Mouse (Mus musculus) left cerebral cortex, adult 11 months (tissue): ENCODE data around the gene Grip1.

Experiments used
- DNase-seq: peaks from one replicate; pipeline ENCODE4 v3.0.0; 2022; ENCODE audit warnings: low spot score

Gene Grip1

DNA sequence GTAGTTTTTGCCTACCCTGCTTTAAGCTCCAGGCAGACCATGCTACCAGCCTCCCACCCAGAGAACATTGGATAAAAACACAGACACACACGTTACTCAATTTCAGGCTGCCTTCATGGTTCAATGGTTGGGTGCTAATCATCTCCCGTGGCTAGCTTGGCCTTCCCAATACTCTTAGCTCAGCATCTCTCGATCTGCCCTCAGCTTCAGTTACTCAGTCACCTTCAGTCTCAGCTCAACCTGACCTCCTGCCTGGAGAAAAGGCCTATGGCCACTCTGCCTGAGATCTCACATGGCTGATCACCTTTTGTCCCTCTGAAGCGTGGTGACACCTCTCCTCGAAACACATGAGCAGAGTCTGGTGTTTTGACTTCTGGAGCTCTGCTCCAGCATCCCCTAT, 379.7 kb downstream of the Grip1 start:
- no peak for DNase-seq

DNA sequence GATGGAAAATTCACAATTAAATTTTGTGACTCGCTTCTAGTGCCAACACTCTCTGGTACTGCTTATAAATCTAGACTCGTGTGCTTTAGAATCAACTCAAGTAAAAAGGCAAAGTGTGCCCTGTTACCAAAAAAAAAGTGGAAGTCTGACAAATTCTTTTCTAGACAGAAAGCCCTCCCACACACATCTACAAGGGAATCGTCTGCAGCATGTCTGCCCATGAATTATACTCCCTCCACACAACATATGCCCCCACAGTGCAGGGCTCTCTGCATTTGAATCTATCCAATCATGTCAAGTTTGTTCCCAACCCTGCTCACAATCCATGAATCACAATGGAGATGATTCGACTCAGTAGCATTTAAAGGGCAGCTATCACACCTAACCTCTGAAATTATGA, 380.5 kb downstream of the Grip1 start:
- no peak for DNase-seq

DNA sequence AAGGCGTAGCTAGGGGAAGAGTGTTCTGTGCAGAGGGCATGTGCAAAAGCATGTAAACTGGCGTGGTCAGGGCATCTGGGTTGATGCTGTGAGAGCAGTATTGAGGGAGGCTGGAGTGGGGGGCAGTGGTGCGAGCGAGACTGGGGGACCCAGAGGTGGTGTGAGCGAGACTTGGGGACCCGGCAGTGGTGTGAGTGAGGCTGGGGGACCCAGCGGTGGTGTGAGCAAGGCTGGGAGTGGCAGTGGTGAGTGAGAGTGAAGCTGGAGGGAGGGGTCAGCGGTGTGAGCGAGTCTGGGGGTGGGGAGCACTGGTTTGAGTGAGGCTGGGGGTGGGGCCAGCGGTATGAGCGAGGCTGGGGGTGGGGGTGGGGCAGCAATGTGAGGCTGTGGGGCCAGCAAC, 386.0 kb downstream of the Grip1 start:
- DNase-seq: no peak

DNA sequence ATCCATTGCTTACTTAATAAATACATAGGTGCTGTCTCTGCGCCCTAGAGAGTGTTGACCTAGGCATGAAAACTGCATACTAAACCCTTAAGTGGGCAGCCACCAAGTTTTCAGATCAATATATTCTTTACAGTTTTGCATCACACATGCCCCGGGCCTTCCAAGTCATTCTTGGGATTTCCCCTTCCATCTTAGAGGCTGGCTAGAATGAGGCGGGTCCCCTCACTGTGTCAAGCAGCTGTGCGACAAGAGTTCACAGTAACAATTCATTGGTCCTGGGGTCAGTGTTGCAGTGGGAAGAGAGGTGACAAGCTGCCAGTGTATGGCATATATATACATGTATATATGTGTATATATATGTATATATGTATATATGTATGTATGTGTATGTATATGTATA, 388.4 kb downstream of the Grip1 start:
- no peak for DNase-seq

DNA sequence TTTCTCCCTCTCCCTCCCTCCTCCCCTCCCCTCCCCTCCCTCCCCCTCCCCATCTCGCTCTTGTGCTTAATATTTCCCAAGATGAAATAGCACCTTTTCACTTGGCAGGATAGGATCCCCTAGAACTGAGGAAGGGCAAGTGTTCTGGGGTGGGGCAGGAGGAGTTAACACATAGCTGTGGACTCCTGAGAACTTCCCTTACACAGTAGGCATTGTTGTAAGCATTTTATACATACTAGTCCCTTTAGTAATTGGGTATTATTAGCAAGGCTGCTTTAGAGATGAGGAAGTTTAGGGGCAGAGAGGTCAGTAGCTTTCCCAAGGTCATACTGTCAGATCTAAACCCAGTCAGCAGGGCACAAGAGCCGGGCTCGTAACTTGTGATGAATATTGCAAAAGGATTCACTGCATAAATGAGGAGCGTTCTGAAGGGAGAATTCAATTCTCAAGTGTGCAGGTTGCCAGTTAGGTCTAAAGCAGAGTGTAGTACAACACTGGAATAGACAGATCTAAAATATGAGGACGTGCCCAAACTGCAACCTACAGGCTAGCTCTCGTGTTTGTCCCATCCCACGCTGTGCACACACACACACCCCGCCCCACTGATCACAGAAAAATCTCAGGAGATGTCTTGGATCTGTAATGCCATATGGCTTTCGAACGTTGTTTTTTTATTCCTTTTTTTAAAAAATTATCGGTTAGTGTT, 392.2 kb downstream of the Grip1 start:
- DNase-seq: peak; percentile 7

DNA sequence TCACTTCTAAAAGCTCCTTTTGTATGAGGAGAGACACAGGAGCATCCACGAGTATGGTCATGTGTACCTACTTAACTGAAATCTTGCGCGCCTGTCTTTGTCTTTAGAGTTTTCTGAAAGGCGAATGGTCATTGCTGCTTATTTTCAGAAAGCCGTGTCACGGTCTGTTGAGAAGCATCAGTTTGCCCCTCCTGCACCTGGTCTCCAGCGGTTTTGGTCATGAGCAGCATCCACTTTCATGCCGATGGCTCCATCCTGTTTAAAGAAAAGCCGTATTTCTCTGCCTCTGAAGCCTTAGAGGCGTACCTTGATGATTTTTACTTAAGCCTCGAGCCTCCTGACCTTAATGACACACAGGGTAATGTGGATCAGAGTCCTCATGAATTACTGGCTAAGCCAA, 398.0 kb downstream of the Grip1 start:
- no peak for DNase-seq

DNA sequence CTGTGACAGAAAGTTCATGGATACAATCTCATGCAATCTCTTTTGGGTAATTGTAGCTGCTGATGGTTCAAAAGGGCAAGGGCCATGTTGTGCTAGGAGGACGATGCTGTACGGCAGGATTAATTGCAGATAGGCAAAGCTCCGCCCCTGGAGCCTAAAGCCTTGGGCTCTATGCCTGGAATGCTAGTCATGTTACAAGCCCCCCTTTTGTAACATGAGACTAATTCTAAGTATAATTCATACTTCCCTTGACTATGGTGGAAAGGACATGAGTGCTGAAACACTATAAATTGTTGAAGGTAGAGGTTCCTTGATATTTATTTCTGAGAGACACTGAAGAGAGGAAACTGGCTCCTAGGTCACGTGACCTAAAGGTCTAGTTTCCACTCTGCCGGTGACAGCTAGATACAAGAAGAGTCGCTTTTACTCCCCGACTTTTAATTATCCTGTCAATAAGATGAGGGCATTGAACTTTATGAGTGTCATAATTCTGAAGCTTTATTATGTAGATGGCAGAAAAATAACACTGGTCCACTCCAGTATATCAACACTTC, 399.0 kb downstream of the Grip1 start:
- no peak for DNase-seq

DNA sequence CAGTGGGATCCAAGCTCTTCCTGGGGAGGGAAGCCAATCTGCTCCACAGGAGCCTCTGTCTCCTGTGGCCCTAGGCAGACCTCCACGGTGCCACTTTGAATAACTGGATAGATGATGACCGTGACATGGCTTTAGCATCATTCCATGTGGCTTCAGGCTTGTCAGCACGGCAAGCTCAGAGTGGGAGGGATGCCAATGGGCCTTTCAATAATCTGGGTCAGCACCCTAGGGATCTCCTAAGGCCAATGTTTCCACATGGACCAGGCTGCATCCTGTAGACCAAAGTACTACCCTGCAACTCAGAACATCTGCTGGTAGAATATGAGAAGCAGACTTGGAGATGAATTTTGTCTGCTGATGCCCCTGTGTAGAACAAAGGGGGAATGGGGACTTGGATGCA, 414.1 kb downstream of the Grip1 start:
- DNase-seq: no peak

DNA sequence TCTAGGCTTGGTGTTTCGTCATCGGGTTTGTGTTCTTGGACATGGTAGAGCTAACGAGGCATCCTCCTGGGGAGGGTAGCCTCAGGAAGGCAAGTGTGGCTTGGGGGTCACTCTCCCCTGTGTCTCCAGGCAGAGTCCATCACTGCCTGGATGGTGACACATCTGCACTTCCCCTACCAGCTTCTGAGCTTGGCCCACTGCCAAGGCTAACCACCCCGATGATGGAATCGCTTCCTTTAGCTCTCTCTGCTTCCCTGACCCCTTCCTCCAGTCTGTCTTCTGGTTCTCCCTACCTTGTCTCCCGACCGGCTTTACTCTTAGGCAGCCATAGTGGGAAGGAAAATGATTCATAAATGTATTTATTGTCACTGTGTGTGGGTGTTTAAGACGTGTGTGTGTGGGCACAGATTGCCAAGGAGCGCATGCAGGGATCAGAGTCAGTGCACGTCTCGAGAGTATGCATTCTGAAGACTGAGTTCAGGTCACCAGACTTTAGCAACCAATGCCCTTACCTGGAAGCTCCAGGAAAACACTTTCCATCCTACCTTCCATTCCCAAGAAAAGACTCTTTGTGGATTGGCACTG, 415.5 kb downstream of the Grip1 start:
- DNase-seq: no peak

DNA sequence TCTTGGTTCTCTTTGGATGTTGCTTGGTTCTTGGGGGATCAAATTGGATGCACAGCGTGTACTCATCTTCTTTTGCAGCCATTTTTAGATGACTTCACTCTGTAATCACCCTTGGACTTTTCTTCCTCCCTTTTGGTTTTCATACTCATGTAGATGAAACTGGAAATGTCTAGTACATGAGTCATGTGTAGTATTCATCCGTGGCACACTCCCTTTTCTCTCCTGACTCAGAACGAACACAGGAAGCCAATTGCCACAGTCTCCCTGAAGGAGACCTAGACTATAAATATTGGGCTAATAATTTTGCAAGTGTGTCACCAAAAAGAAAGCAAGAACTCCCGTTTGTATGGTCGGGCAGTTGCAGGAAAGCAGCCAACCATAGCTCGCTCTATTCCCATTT, 423.1 kb downstream of the Grip1 start:
- DNase-seq: no peak

DNA sequence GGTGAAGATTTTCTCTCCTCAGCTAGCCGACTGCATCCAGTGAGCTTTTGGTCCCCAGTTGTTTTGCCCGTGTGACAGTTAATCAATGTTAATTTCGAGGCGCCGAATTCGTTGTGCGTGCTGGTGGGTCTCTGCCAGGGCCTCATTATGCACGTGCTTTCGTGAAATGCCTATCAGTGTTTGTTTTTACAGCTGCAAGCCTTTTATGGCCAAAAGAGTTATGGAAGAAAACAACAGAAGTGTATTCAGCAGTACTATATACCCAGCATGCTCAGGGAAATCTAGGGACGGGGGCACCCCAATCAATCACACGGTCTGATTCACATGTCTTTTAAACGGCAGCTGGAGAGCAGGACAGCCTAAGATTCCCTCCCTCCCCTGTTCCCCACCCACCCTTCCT, 424.7 kb downstream of the Grip1 start:
- no peak for DNase-seq

DNA sequence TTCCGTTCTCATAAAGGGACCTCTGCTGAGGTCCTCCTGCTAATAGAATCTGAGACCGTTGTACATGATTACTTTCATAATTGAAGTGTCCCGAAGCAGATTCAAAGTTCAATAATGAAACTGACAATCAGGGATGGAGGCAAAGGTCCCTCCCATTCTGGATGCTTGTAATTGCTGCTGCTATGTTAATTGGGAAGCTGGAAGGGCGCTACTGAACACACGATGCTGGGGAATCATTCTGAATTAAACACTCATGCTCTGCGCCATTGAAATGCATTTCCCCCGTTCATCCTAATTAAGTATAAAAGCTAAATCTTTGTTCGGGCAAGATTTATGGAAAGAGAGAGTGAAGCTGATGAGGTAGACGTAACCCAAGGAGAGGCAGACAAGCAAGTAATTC, 431.0 kb downstream of the Grip1 start:
- DNase-seq: no peak

DNA sequence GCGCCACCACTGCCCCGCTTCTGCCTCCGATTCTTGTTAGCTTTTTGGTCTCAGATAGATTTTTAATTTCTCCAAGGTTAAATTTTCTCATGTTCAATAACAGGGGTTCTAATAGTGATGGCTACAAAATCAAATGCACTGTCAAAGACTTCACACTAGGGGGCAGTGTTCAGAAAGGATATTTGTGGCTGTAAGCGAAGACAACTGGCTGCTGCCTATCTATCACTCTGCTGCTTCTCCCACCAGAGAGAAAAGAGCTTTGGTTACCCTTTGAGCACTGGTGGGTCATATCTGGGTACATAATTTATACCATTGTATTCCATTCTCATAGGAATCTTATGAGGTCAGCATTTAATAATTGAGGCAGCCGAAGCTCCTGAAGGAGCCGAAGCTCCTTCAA, 431.9 kb downstream of the Grip1 start:
- no peak for DNase-seq

DNA sequence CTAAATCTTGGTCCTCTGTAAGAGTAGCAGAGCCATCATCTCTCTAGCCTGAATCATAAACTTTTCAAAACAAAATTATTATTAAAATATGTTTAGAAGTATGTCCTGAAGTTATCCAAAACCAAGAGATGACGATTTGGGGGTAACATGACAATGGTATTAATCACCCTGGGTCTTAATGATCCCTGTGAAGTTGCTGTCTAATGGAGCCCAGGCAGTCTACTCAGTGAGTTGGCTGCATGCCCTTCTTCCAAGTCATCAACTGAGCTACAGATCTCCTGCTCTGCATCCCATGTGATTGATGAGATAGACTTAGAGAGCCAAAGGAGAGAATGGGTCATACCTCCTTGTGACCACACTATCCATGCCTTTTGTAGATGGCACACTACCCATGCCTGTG, 433.1 kb downstream of the Grip1 start:
- DNase-seq: no peak

DNA sequence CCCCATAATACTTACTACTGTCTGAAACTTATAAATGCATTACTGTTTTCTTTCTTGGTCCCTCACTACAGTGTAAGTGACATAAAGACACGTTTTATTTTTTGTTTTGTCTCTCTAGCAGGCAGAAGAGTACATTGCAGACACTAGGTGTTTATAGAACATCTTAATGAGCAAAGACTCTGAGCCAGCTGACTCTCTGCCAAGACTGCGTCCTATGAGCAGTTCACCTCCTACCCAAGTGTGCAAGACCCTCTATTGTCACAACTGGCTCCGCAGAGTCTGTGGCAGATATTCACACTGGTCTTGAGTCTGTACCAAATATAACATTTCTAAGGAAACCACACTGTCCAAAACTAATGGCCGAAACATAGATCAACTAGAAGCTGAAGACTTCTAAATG, 449.1 kb downstream of the Grip1 start:
- no peak for DNase-seq

DNA sequence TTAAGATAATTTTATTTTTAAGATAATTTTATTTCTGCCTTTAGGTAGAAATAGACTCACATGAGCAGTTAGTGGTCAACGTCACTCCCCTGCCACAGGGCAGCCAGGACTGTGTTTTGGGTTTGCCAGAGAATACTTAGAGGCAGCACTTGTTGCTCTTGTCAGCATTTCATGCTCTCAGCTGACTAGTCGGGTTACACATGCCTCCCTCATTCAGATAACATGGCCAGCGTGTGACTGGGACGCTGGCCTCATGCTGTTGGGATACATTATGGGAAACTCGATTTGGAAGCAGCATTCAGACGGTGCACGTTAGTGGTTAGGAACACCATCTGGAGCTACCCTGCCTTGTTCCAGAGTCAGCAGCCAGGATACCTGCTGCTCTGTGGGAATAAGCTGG, 453.2 kb downstream of the Grip1 start:
- no peak for DNase-seq

DNA sequence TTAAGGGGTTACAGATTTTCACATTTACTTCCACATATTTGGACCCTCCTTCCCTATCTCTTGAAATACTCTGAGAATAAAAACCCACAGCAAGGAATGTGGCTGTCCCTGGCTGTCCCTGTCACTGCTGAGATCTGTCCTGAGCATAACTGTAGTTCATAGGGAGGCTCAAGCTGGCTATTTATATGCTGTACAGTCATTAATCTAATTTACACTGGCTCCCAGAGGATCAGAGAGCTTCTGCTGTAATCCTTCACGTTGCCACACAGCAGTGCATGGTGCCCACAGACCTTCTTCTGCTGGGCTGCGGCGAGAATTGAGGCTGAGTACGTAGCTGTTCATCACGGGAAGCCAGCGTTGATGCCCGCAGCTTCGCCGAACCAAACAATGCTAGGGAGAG, 464.4 kb downstream of the Grip1 start:
- no peak for DNase-seq

DNA sequence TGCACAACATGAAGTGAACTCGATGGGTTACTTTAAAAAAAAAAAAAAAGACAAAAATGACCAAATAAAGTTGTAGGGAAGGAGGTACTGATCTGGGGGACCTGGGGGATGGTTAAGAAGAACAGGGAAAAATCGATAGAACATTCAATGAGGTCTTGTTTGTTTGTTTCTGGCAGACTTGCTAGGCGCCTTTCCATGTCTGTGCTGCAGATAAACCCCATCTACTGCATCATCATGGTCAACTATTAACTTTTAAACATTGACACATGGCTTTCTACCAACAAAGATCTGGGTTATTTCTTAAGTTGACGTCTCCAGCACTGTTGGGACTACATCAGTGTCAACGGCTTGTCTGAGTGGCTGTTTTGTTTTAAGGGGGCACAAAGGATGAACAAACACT, 474.3 kb downstream of the Grip1 start:
- DNase-seq: no peak

DNA sequence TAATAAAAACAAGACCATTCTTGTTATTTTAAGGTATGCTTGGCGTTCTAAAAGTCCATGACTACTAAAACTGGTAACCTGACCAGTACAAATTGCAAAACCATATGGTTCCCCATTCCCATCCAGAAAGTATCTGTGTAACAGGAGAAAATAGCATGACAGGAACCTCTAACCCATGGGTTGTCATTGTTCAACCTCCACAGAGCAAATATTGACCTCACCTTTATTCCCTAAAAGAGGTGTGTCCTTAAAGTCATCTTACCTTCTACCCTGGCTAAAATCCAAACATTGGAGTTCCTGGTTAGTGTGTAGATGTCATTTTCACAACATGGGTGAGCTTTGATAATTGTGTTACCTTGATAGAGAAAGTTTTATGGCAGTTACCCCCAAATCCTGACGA, 475.3 kb downstream of the Grip1 start:
- DNase-seq: no peak

DNA sequence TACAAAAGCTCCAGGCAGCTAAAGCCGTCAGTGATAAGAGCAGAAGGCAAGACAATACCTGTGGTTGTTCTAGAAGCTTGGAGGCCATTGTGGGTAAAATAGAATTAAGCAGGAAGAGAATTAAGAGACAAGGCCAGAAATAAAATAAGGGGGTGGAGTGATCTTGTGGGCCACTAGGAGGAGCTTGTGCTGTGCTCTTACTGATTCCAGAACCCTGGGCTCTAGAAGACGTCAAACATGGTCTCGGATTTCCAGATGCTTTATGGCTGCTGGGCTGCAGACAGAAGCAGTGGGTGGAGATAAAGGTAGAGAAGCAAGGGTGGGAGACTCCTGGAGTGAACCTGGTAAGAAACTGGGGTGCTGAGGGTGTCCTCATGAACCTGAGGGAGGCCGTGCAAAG, 479.2 kb downstream of the Grip1 start:
- DNase-seq: no peak

DNA sequence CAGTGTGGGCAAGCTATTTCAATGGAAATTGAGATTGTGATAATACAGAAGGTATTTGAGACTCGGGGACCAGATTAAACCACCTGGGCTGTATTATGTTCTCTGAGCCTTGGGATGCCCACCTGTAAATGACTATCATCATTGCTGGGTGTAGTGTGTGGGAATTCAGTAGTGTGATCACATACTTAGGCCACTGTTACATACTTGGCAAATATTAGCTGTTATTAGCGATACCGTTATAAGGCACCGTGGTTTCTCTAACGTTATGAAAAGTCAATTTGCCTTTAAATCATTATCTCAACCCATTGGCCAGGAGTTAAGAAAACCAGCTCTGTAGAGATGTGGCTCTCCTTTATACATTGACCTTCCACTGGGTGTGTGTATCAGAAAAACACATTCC, 479.7 kb downstream of the Grip1 start:
- no peak for DNase-seq

DNA sequence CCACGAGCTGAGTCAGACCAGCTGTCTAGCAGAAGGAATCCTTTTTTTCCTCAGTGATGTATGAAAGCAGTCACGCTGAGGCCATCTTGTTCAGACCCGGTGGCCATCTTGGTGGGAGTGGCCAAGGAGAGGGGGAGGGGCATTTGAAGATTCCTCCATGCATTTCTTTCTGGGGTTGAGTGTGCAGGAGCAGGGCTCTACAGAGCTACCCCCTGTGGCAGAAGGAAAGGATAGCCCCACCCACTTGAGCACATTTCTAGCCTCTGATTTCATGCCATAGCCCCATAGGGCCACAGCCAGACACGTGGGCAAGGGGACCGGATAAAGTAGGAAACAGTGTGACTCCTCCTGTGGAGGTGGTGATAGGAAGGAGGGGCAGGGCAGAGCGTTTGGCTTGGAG, 481.6 kb downstream of the Grip1 start:
- no peak for DNase-seq

DNA sequence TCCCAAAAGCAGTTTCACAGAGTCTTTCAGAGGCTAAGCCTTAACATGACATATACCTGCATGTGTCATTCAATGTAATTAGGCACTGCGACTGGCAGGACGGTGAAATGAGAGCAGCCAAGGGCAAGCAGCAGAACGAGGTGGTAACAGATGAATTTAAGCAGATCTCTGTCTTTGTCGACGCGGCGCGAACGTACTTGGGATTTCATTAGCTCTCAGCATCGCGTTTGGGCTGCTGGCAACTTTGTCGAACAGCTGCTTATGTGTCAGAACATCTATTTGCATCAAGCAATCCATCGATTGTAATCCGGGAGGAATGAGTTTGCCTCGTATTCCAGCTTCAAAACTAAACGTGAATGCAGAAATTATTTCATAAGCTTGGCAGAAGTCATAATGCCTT, 483.9 kb downstream of the Grip1 start:
- DNase-seq: no peak

DNA sequence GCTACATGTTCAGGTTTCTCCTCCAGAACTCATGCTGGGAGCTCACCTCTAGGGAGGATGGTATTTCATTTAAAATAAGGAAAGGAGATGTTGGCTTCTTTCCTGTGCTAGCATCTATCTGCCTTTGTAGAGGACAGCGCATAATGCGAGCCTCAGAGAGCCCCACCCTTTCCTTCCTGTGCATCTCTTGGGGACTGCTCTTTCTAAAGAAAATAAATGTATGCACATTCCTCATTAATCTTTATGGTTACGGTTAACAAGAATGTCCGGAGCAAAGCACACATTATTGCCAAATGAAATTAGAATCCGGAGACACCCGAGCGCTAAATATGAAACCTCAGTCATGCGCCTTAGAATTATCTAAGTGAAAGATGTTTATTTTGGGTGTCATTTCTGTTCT, 490.3 kb downstream of the Grip1 start:
- DNase-seq: no peak
